Comparison of ENCODE assay signal across 14 mouse cellular contexts in the genomic region with DNA sequence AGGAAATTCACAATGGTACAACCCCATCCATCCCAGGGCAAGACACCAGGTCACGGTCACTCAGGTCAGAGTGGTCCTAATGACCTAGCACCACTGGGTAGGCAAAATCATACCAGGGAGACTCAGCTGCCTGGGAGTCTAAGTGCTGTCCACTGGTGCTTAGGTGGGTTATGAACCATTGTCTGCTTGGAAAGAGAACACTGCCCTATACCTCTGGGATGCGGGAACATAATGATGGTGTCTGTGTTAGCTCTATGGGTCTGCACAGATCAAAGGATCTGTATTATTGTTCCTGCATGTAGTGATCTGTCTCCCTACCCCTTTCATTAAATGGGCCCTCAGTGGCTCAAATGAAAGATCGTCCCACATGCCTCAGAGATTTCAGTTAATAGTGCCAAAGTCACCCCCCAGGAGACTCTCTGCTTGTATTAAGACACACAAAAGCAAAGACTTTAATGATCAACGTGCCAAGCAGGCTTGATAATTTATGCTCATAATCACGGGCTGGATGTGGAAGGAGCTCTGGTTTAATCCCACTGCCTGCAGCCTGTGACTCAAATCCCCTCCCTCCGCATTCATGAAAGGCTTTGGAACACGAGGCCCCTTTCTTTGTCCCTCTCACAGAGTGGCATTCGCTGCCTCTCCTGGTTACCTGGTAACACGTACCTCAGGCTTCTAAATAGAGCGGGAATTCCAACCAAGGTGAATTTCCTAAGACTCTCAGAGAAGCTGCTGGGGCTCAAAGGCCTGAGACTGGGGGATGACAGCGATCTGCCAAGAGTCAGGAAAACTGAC. TPM values are rescaled to one million over a fixed set of nuclear protein-coding genes. Genes with fewer than 3 reads are reported as not detected.
DNase-seq lines count a peak whose midpoint lies in the region; ATAC-seq and TF ChIP-seq lines count a peak whose summit lies in the region.
"Had no signal": no experiment of that assay in that cellular context is flagged by ENCODE, and none has a peak within 500 bp of the region (broad histone marks: within the 10 kb centered on the region; RNA-seq: fewer than 3 reads in every experiment).

No protein-coding gene starts in this region.

- peaks cover 13% of the 10 kb centered on the region for H3K4me1 ChIP-seq in lung, embryonic 14.5 days (ENCODE audit: insufficient read depth)
- H3K4me1 ChIP-seq in forebrain, embryonic 13.5 days, result peaks cover 92% of the 10 kb centered on the region
- peaks cover 80% of the 10 kb centered on the region for H3K4me1 ChIP-seq in limb, embryonic 10.5 days
- peaks cover 85% of the 10 kb centered on the region for H3K4me1 ChIP-seq in neural tube, embryonic 15.5 days
- H3K4me1 ChIP-seq in thymus, adult 2 months (replicated peaks; ENCODE audit: control insufficient read depth, insufficient read depth, low read length), result peaks cover 11% of the 10 kb centered on the region; the same call in 1 of the 2 replicates

- ATAC-seq in lung, embryonic 14.5 days (ENCODE audit: insufficient read depth), result no peak
- ATAC-seq in forebrain, embryonic 13.5 days, result peak; percentile 34
- no peak for ATAC-seq in neural tube, embryonic 15.5 days (ENCODE audit: low FRiP score)
- ATAC-seq: intestine, embryonic 15.5 days had no signal

- no peaks in the 10 kb centered on the region for H3K9me3 ChIP-seq in lung, embryonic 14.5 days (ENCODE audit: low read depth, low read length)
- no peaks in the 10 kb centered on the region for H3K9me3 ChIP-seq in forebrain, embryonic 13.5 days (replicated peaks)
- H3K9me3 ChIP-seq in limb, embryonic 10.5 days (replicated peaks), result no peaks in the 10 kb centered on the region
- no peaks in the 10 kb centered on the region for H3K9me3 ChIP-seq in neural tube, embryonic 15.5 days (replicated peaks)
- H3K9me3 ChIP-seq: intestine, embryonic 15.5 days had no signal

- peak; percentile 54 for DNase-seq in lung, embryonic 14.5 days
- DNase-seq in lung, postnatal 25 days (ENCODE audit: low spot score), result no peak
- DNase-seq in limb, embryonic 10.5 days (ENCODE audit: low spot score), result no peak
- no peak for DNase-seq in right cerebral cortex, adult 18-20 months
- no peak for DNase-seq in thymus, adult 2 months
- no peak for DNase-seq in frontal cortex, postnatal 14 days (ENCODE audit: low spot score in 2 of 2)
- DNase-seq: adrenal gland, postnatal 14 days; cerebellum, adult 2 months; gastrocnemius, postnatal 36 days; kidney, postnatal 14 days had no signal

- TF ChIP-seq POLR2A in thymus, adult 2 months (IDR thresholded peaks at IDR 0.05; ENCODE audit: control insufficient read depth, extremely low read depth, insufficient read depth, low read length, poor library complexity), result no peak

- TF ChIP-seq CTCF in lung, embryonic 14.5 days (IDR thresholded peaks at IDR 0.05; ENCODE audit: low read depth), result no peak
- no peak for TF ChIP-seq CTCF in thymus, adult 2 months (IDR thresholded peaks at IDR 0.05; ENCODE audit: borderline replicate concordance, control insufficient read depth, extremely low read depth, insufficient read depth, low read length, poor library complexity)

- H3K4me2 ChIP-seq in lung, embryonic 14.5 days, result no peak overlapping the region
- H3K4me2 ChIP-seq in forebrain, embryonic 13.5 days, result peak overlapping the region; percentile 69
- peak overlapping the region; percentile 73 for H3K4me2 ChIP-seq in neural tube, embryonic 15.5 days
- H3K4me2 ChIP-seq: intestine, embryonic 15.5 days had no signal

- H3K27ac ChIP-seq in lung, embryonic 14.5 days (ENCODE audit: low read depth), result no peak overlapping the region
- H3K27ac ChIP-seq in forebrain, embryonic 13.5 days, result peak overlapping the region; percentile 98
- peak overlapping the region; percentile 38; the same call in 1 of the 2 replicates for H3K27ac ChIP-seq in limb, embryonic 10.5 days
- H3K27ac ChIP-seq in neural tube, embryonic 15.5 days (replicated peaks), result peak overlapping the region; percentile 84
- H3K27ac ChIP-seq in thymus, adult 2 months (ENCODE audit: control insufficient read depth, insufficient read depth, low read length), result no peak overlapping the region
- H3K27ac ChIP-seq: intestine, embryonic 15.5 days had no signal

- H3K4me3 ChIP-seq in lung, embryonic 14.5 days (ENCODE audit: low read depth, low read length), result no peak overlapping the region
- peak overlapping the region; percentile 73 for H3K4me3 ChIP-seq in forebrain, embryonic 13.5 days
- H3K4me3 ChIP-seq in limb, embryonic 10.5 days, result no peak overlapping the region
- H3K4me3 ChIP-seq in neural tube, embryonic 15.5 days (replicated peaks), result peak overlapping the region; percentile 52; the same call in 1 of the 2 replicates
- no peak overlapping the region for H3K4me3 ChIP-seq in thymus, adult 2 months (ENCODE audit: control insufficient read depth, insufficient read depth, low read length)
- H3K4me3 ChIP-seq: intestine, embryonic 15.5 days had no signal

- H3K27me3 ChIP-seq in lung, embryonic 14.5 days (ENCODE audit: insufficient read depth, low read length), result peaks cover 49% of the 10 kb centered on the region
- H3K27me3 ChIP-seq in forebrain, embryonic 13.5 days, result peaks cover 18% of the 10 kb centered on the region
- H3K27me3 ChIP-seq in limb, embryonic 10.5 days (ENCODE audit: low read depth, poor library complexity, severe bottlenecking), result peaks cover 71% of the 10 kb centered on the region
- H3K27me3 ChIP-seq in neural tube, embryonic 15.5 days (replicated peaks), result peaks cover 7% of the 10 kb centered on the region
- H3K27me3 ChIP-seq in thymus, adult 2 months (ENCODE audit: control insufficient read depth, insufficient read depth, low read length), result peaks cover 14% of the 10 kb centered on the region; the same call in 1 of the 2 replicates

- WGBS in lung, embryonic 14.5 days, result 40% methylated on average over 11 of the region's 11 CpGs
- WGBS in forebrain, embryonic 13.5 days, result 4% methylated on average over 11 of the region's 11 CpGs
- 27% methylated on average over 11 of the region's 11 CpGs for WGBS in limb, embryonic 10.5 days
- 12% methylated on average over 11 of the region's 11 CpGs for WGBS in neural tube, embryonic 15.5 days
- WGBS in thymus, adult 2 months, result 60% methylated on average over 11 of the region's 11 CpGs

- H3K36me3 ChIP-seq in lung, embryonic 14.5 days (ENCODE audit: insufficient read depth), result no peaks in the 10 kb centered on the region
- peaks cover 17% of the 10 kb centered on the region for H3K36me3 ChIP-seq in forebrain, embryonic 13.5 days (ENCODE audit: poor library complexity, severe bottlenecking)
- no peaks in the 10 kb centered on the region for H3K36me3 ChIP-seq in limb, embryonic 10.5 days
- H3K36me3 ChIP-seq in neural tube, embryonic 15.5 days, result no peaks in the 10 kb centered on the region
- H3K36me3 ChIP-seq in thymus, adult 2 months (ENCODE audit: control insufficient read depth, insufficient read depth, low read length), result no peaks in the 10 kb centered on the region
- H3K36me3 ChIP-seq: intestine, embryonic 15.5 days had no signal

- H3K9ac ChIP-seq in lung, embryonic 14.5 days, result no peak overlapping the region
- peak overlapping the region; percentile 99 for H3K9ac ChIP-seq in forebrain, embryonic 13.5 days
- H3K9ac ChIP-seq in neural tube, embryonic 15.5 days (replicated peaks), result peak overlapping the region; percentile 18; the same call in 1 of the 2 replicates
- H3K9ac ChIP-seq: intestine, embryonic 15.5 days had no signal

RNA-seq across cellular contexts. Expression of a gene that starts 3.7 kb away (rescaled TPM):
- polyA plus RNA-seq in lung, embryonic 14.5 days (2014; fragmentation: Nextera tagmentation; extraction: Ambion mirVana), result 0.11 and 0.26 TPM in 2 replicates
- polyA plus RNA-seq in forebrain, embryonic 13.5 days (2015; fragmentation: Nextera tagmentation; extraction: Ambion mirVana), result 78.5 and 86.8 TPM in 2 replicates
- polyA plus RNA-seq in limb, embryonic 10.5 days (2016; fragmentation: Nextera tagmentation; extraction: Ambion mirVana), result 0.28 and 0.48 TPM in 2 replicates
- polyA plus RNA-seq in neural tube, embryonic 15.5 days (2015; fragmentation: Nextera tagmentation; extraction: Ambion mirVana), result 14.2 and 24.7 TPM in 2 replicates
- polyA plus RNA-seq in thymus, adult 2 months (2012; rRNA removed), result 0.15 and 0.27 TPM in 2 replicates
- polyA plus RNA-seq: liver, embryonic 16.5 days had no signal

RNA-seq across cellular contexts. Expression of a gene that starts 24.2 kb away (rescaled TPM):
- polyA plus RNA-seq in lung, embryonic 14.5 days (2014; fragmentation: Nextera tagmentation; extraction: Ambion mirVana), result 0.83 and 2.6 TPM in 2 replicates
- 14.7 and 17.6 TPM in 2 replicates for polyA plus RNA-seq in forebrain, embryonic 13.5 days (2015; fragmentation: Nextera tagmentation; extraction: Ambion mirVana)
- polyA plus RNA-seq in limb, embryonic 10.5 days (2016; fragmentation: Nextera tagmentation; extraction: Ambion mirVana), result 2.5 and 2.9 TPM in 2 replicates
- 18.7 and 36.7 TPM in 2 replicates for polyA plus RNA-seq in neural tube, embryonic 15.5 days (2015; fragmentation: Nextera tagmentation; extraction: Ambion mirVana)
- 9.6 and 11.1 TPM in 2 replicates for polyA plus RNA-seq in thymus, adult 2 months (2012; rRNA removed)

RNA-seq across cellular contexts. Expression of a gene that starts 25.5 kb away (rescaled TPM):
- not detected in 2 replicates for polyA plus RNA-seq in lung, embryonic 14.5 days (2014; fragmentation: Nextera tagmentation; extraction: Ambion mirVana)
- polyA plus RNA-seq in forebrain, embryonic 13.5 days (2015; fragmentation: Nextera tagmentation; extraction: Ambion mirVana), result 1.1 and 1.5 TPM in 2 replicates
- 0.83 and 1.7 TPM in 2 replicates for polyA plus RNA-seq in limb, embryonic 10.5 days (2016; fragmentation: Nextera tagmentation; extraction: Ambion mirVana)
- 0.50 and 1.1 TPM in 2 replicates for polyA plus RNA-seq in neural tube, embryonic 15.5 days (2015; fragmentation: Nextera tagmentation; extraction: Ambion mirVana)
- polyA plus RNA-seq in thymus, adult 2 months (2012; rRNA removed), result 1.3 and 1.7 TPM in 2 replicates

Comparison
In these comparisons a context has a peak if more than half of its experiments do, and no peak if none do; other contexts are left out.
1. H3K27ac ChIP-seq: peak in forebrain, embryonic 13.5 days (single experiment), limb, embryonic 10.5 days (single experiment) and neural tube, embryonic 15.5 days (single experiment); none in lung, embryonic 14.5 days (single experiment) and thymus, adult 2 months (single experiment).
2. H3K4me3 ChIP-seq: peak in forebrain, embryonic 13.5 days (single experiment) and neural tube, embryonic 15.5 days (single experiment); none in lung, embryonic 14.5 days (single experiment), limb, embryonic 10.5 days (single experiment) and thymus, adult 2 months (single experiment).
3. RNA of a gene that starts 3.7 kb away (polyA plus RNA-seq): 78.5 to 86.8 TPM in forebrain, embryonic 13.5 days and 14.2 to 24.7 TPM in neural tube, embryonic 15.5 days; 0.28 to 0.48 TPM in limb, embryonic 10.5 days, 0.15 to 0.27 TPM in thymus, adult 2 months and 0.11 to 0.26 TPM in lung, embryonic 14.5 days; every median in the first group is over 10 times any median in the second.